Mouse (Mus musculus) forebrain, postnatal 0 days (tissue): ENCODE results near the gene Ms4a4d. TPM values are rescaled to one million over a fixed set of nuclear protein-coding genes. Genes with fewer than 3 reads are reported as not detected.
"Not testable (repeated sequence)": the region's sequence is repeated elsewhere in the genome, so short reads cannot be mapped to it uniquely, and the experiment has no call there.

ENCODE experiments used
- ATAC-seq: fragments of 200-750 bp; cut with Nextera tagmentation; 2 replicates; pipeline ENCODE4 v1.8.0; 2017; ENCODE audit warnings: mild to moderate bottlenecking, moderate library complexity
- DNase-seq: peaks from one replicate; pipeline ENCODE4 v3.0.0-alpha.2; 2015
- H3K27ac ChIP-seq: fragments of 300-500 bp; sonication (generic); 2 replicates; pipeline ENCODE4 v1.5.1; 2014; ENCODE audit warnings: low read depth, mild to moderate bottlenecking, antibody characterized with exemption, low read length, moderate library complexity, mixed read lengths
- H3K27me3 ChIP-seq: fragments of 300-500 bp; sonication (generic); 2 replicates; pipeline ENCODE4 v1.6.1; 2014; ENCODE audit warnings: mild to moderate bottlenecking, low read length, mixed read lengths; ENCODE audit not compliant: insufficient read depth
- H3K36me3 ChIP-seq: fragments of 300-500 bp; sonication (generic); 2 replicates; pipeline ENCODE4 v1.6.1; 2014; ENCODE audit warnings: mild to moderate bottlenecking, moderate library complexity; ENCODE audit not compliant: insufficient read depth
- H3K4me1 ChIP-seq: fragments of 300-500 bp; sonication (generic); 2 replicates; pipeline ENCODE4 v1.6.1; 2014; ENCODE audit warnings: antibody characterized with exemption; ENCODE audit not compliant: insufficient read depth
- H3K4me2 ChIP-seq: fragments of 300-500 bp; sonication (generic); 2 replicates; pipeline ENCODE4 v1.6.1; 2014; ENCODE audit warnings: low read depth, mild to moderate bottlenecking, moderate library complexity
- H3K4me3 ChIP-seq: fragments of 300-500 bp; sonication (generic); 2 replicates; pipeline ENCODE4 v1.5.1; 2014; ENCODE audit warnings: low read depth, low read length, mixed read lengths
- H3K9ac ChIP-seq: fragments of 300-500 bp; sonication (generic); 2 replicates; pipeline ENCODE4 v1.6.1; 2014; ENCODE audit warnings: mild to moderate bottlenecking
- H3K9me3 ChIP-seq: fragments of 300-500 bp; sonication (generic); 2 replicates; pipeline ENCODE4 v1.6.1; 2016; ENCODE audit warnings: low read length
- CTCF ChIP-seq: sonication (generic); IDR thresholded peaks from 2 replicates; pipeline ENCODE4 v1.5.1; 2016; ENCODE audit warnings: antibody characterized with exemption, control low read depth, low read depth
- WGBS: fragments of 180-500 bp; shearing (Covaris S2); extraction: QIAGEN DNeasy Blood & Tissue Kit; methylation state at CpG from one replicate; pipeline ENCODE4 v1.1.7; 2014; 5-methylcytosine and 5-hydroxymethylcytosine counted together
- polyA plus RNA-seq: library from polyadenylated mRNA; unstranded; fragments of >200 nt; fragmentation: Nextera tagmentation; extraction: Ambion mirVana; gene quantifications from 2 replicates; pipeline ENCODE4 v1.2.1, GENCODE M21; 2015
- total RNA-seq: library from RNA; depleted of rRNA; stranded (reverse); fragments of >200 nt; gene quantifications from 2 replicates; pipeline ENCODE4 v1.2.3, GENCODE M21; 2014; rRNA removed

Gene Ms4a4d
- total RNA-seq (not detected in 2 replicates), polyA plus RNA-seq (not detected in 2 replicates)

- Histone ChIP-seq H3K27me3 (no peaks in the 10 kb centered on the region), H3K36me3 (no peaks in the 10 kb centered on the region), H3K27ac (no peak within 1 kb of the TSS), H3K4me1 (no peaks in the 10 kb centered on the region), H3K4me3 (no peak within 1 kb of the TSS), H3K9ac (no peak within 1 kb of the TSS), H3K4me2 (no peak within 1 kb of the TSS), H3K9me3 (no peaks in the 10 kb centered on the region)
- DNase-seq (no peak), ATAC-seq (no peak)
- TF ChIP-seq CTCF: no peak
- 21% methylated on average over 7 of the region's 7 CpGs for WGBS
Observed at GRCm38 (mm10) chr19:11536593-11536992, at the start of gene Ms4a4d. Gene Ms4a4d, plus strand, starts transcription at chr19:11536801.

DNA sequence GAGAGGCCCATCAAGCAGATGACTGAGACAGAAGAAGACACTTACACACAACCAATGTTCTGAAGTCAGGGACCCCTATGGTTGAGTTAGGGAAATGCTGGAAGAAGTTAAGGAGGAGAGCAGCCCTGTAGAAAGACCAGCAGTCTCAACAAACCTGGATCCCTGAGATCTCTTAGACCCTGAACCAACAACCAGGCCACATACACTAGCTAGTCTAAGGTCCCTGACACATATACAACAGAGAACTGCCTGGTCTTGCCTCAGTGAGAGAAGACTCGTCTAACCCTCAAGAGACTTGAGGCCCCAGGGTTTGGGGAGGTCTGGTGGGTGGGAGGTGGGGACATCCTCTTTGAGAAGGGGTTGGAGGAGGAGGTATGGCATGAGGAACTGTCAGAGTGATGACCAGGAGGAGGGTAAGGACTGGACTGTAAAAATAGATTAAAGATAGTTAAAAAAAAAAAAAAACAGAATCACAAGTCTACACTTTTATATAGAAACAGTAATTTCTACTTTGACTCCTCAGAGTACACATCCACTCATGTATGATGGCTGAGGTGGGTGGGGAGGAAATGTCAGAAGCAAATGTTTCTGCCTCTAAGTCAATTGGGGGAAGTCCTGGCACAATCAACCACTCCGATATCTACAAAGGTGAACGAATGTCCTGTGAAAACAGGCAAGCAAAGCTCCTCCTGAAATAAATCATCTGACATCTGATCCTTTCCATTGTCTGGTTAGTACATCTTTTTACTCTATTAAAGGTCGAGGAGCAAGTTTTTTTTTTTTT is 45.0 kb upstream of the Ms4a4d start:
- TF ChIP-seq CTCF: no peak
- WGBS: 79% methylated on average over 4 of the region's 4 CpGs
- H3K4me2 ChIP-seq: no peak overlapping the region
- no peaks in the 10 kb centered on the region for H3K36me3 ChIP-seq
- H3K4me3 ChIP-seq: no peak overlapping the region
- no peaks in the 10 kb centered on the region for H3K9me3 ChIP-seq
- H3K9ac ChIP-seq: no peak overlapping the region
- no peaks in the 10 kb centered on the region for H3K27me3 ChIP-seq
- H3K27ac ChIP-seq: no peak overlapping the region
- ATAC-seq (no peak), DNase-seq (no peak)
- no peaks in the 10 kb centered on the region for H3K4me1 ChIP-seq

GRCm38 (mm10) chr19:11492671-11493070 is 43.9 kb upstream of the Ms4a4d start:
- no peak overlapping the region for H3K4me2 ChIP-seq
- H3K9ac ChIP-seq: no peak overlapping the region
- no peak overlapping the region for H3K4me3 ChIP-seq
- WGBS: 73% methylated on average over 1 of the region's 1 CpGs
- ATAC-seq: no peak
- no peak overlapping the region for H3K27ac ChIP-seq
- no peaks in the 10 kb centered on the region for H3K9me3 ChIP-seq
- DNase-seq: no peak
- H3K4me1 ChIP-seq: no peaks in the 10 kb centered on the region
- no peaks in the 10 kb centered on the region for H3K27me3 ChIP-seq
- no peak for TF ChIP-seq CTCF
- no peaks in the 10 kb centered on the region for H3K36me3 ChIP-seq

GRCm38 (mm10) chr19:11494519-11494918 is 42.1 kb upstream of the Ms4a4d start:
- no peaks in the 10 kb centered on the region for H3K4me1 ChIP-seq
- DNase-seq (no peak), ATAC-seq (no peak)
- no peak overlapping the region for H3K27ac ChIP-seq
- H3K9ac ChIP-seq: no peak overlapping the region
- H3K4me2 ChIP-seq: no peak overlapping the region
- no peak overlapping the region for H3K4me3 ChIP-seq
- TF ChIP-seq CTCF: no peak
- H3K9me3 ChIP-seq: no peaks in the 10 kb centered on the region
- no peaks in the 10 kb centered on the region for H3K27me3 ChIP-seq
- 93% methylated on average over 3 of the region's 3 CpGs for WGBS
- H3K36me3 ChIP-seq: no peaks in the 10 kb centered on the region

DNA sequence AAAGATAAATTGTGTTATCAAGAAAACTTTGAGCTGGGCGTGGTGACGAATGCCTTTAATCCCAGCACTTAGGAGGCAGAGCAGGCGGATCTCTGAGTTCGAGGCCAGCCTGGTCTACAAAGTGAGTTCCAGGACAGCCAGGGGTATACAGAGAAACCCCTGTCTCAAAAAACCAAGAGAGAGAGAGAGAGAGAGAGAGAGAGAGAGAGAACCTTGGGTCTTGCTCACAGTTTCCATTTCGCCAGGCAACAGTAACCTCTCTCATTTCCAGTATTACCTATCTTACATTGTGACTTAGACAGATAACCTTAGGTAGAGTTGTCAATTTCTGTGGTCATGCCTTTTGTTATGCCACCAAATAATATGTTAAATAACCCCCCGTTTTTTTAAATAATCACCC is 40.2 kb upstream of the Ms4a4d start:
- Histone ChIP-seq H3K9me3 (no peaks in the 10 kb centered on the region), H3K4me3 (no peak overlapping the region), H3K4me2 (no peak overlapping the region), H3K27me3 (no peaks in the 10 kb centered on the region), H3K27ac (no peak overlapping the region), H3K4me1 (no peaks in the 10 kb centered on the region), H3K9ac (no peak overlapping the region), H3K36me3 (no peaks in the 10 kb centered on the region)
- DNase-seq (no peak), ATAC-seq (no peak)
- 86% methylated on average over 6 of the region's 6 CpGs for WGBS
- no peak for TF ChIP-seq CTCF

- ATAC-seq, H3K36me3 ChIP-seq: not testable (repeated sequence)
- WGBS: 89% methylated on average over 1 of the region's 1 CpGs
Observed at GRCm38 (mm10) chr19:11497300-11497699, 39.3 kb upstream of the Ms4a4d start.

GRCm38 (mm10) chr19:11500796-11501195 is 35.8 kb upstream of the Ms4a4d start:
- no peak overlapping the region for H3K27ac ChIP-seq
- ATAC-seq: no peak
- no peak overlapping the region for H3K4me3 ChIP-seq
- no peak for DNase-seq
- H3K4me1 ChIP-seq: no peaks in the 10 kb centered on the region
- no peak overlapping the region for H3K4me2 ChIP-seq
- no peak for TF ChIP-seq CTCF
- H3K36me3 ChIP-seq: no peaks in the 10 kb centered on the region
- 93% methylated on average over 1 of the region's 1 CpGs for WGBS
- H3K27me3 ChIP-seq: no peaks in the 10 kb centered on the region
- no peaks in the 10 kb centered on the region for H3K9me3 ChIP-seq
- no peak overlapping the region for H3K9ac ChIP-seq

More at GRCm38 (mm10) chr19:11497300-11497699, 39.3 kb upstream of the Ms4a4d start:
- not testable (repeated sequence) for H3K4me1 ChIP-seq, H3K27me3 ChIP-seq, H3K9ac ChIP-seq, H3K4me2 ChIP-seq, DNase-seq, H3K27ac ChIP-seq, H3K9me3 ChIP-seq, H3K4me3 ChIP-seq
